Mouse (Mus musculus) heart, postnatal 25 days (tissue): ENCODE results near the gene Ptges2. TPM values are rescaled to one million over a fixed set of nuclear protein-coding genes. Genes with fewer than 3 reads are reported as not detected.

Experiments used
- DNase-seq: peaks from one replicate; pipeline ENCODE4 v3.0.0; 2022; ENCODE audit warnings: low spot score
- intact Hi-C: fragments of 180-260 bp; cut with DNase I; formaldehyde crosslinking; loops from one replicate; pipeline ENCODE4 v1.15.1; 2025
- total RNA-seq, 2 experiments: library from RNA; stranded (reverse); gene quantifications; 2 replicates each; pipeline ENCODE4 v1.2.3; 2021

The Ptges2 gene
- total RNA-seq, 2 experiments from 2014 or later, result 78.1 to 81.2 TPM

- intact Hi-C loops, result no loop called here
- DNase-seq, result no peak
Measured at GRCm38 (mm10) chr2:32429215-32429891, 33.7 kb downstream of the Ptges2 start.

DNA sequence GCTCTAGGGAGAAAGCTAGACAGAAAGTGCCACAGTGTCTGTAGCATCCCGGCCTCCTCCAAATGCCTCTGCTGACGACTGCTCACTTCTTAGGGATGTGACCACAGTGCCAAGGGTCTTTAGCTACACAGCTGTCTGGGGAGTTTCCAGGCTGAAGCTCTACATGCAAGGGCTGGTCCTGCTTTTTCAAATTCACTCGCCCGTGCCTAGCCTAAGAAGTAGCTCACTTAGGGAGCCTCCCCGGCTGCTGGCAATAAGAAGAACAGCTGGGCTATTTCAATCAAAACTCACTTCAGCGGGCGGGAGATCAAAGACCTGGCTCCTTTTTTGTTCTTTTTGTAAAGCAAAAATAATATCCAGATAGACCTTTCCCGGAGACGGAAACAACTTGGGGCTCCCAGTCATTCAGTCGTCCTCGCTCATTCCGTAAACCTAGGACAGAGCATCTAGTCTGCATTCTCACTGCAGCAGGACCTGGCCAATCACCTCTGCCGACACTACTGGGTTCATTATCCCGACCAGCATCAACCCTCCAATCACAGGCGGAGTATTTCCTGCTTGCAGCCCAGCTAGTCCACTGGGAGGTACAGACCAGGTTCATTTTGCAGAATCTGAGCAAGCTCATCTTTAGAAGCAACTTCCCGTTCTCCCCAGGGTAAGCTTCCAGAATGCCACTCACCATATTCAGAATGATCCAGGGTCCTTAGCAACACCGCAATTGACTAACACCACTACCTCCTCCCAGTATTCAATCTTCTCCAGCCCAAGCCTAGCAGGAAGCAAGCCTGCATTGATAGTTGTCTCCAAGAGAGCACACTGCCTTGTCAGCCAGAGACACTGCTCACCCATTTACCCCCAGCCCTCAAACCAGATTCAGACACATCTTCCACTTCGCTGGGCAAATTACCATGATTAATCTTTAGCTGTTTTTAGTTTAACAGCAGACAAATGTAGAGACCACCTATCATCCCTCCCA, 35.3 kb downstream of the Ptges2 start:
- peak; percentile 68 for DNase-seq
- intact Hi-C loops, result no loop called here

DNA sequence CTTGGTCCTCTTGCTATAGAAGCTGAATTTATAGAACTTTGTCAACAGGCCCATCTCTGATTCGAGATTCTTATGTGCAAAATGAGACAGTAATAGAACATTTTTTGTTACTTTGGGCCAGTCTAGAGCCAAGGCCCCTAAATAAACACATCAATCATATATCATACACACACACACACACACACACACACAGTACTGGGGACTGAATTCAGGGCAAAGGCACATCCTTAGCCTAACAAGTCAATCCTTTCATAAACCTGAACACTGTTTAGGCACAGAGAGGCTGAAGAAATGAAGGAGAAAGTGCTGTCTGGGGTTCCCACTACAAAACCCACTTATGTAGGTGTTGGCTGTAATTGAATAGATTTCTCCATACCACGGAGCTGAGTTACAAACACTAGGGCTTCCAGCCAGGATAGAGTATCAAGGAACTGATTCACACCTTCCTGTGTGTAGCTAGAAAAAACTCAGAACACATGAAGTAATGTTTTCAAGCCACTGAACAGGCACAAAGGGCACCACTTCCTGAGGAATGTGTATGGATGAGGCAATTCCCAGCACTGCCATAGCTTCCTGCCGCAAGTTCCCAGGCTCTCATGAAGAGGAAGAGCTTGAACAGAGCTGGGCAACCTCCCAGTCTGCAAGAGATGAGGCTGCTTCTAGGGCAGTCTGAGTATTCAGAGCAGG, 41.1 kb downstream of the Ptges2 start:
- DNase-seq, result no peak
- intact Hi-C loops, result no loop called here

DNA sequence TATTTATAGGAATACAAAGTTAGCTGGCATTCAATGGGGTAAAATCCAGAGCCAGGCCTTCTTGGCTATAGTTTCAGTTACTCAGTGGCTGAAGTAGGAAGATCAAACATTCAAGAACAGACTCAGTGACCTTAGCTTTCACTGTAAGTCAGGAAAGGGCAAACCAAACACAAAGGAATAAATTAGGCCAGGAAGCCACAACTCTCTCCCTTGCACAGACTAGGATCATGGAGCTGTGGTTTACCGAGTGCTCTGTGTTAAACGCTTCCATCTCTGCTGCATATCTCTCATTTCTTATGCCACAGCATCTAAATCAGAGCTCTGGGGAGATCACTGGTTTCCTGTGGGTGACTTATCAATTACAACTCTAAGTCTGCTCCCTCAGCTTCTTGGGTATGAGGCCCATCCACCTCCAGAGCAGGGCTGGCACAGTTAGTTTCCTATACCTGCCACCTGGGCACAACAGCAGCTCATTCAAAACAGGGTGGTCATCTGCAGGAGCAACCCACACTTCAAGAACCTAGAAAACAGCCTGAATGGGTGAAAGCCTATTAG, 42.0 kb downstream of the Ptges2 start:
- DNase-seq, result no peak
- intact Hi-C loops, result no loop called here

DNA sequence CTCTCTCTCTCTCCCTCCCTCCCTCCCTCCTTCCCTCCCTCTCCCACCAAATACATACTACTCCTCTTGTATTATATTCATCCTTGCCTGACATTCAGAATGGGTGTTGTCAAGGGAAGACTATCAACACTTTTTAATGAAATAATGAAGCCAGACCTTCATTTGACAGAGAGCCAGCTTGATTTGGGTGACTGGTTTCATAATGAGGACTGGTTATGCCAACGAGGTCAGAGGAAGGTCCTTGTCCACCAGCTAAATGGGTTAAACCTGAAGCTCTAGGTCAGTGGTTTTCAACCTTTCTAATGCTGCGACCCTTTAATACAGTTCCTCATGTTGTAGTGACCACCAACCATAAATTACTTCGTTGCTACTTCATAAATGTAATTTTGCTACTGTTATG, 43.0 kb downstream of the Ptges2 start:
- intact Hi-C loops, result no loop called here
- no peak for DNase-seq

DNA sequence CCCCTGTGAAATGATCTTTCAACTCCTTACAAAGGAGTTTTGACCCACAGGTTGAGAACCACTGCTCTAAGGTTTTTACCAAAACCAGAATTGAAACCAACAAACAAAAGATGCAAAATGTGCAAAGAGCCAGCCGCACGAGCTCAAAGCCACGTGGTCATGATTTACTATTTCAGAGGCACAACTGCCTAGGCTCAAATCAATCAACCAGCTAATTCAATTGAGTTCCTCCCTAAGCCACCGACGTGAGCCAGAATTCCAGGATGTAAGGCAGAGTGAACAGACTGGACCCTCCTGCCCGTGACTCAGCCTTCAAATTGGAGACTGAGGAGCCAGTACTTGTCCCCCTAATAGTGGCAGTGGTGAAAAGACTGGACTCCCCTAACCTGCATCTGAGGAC, 43.5 kb downstream of the Ptges2 start:
- no peak for DNase-seq
- intact Hi-C loops, result no loop called here

GRCm38 (mm10) chr2:32440164-32440563, 44.5 kb downstream of the Ptges2 start:
- DNase-seq, result no peak
- intact Hi-C loops, result no loop called here

GRCm38 (mm10) chr2:32440632-32441031, 44.9 kb downstream of the Ptges2 start:
- DNase-seq, result no peak
- intact Hi-C loops, result no loop called here

DNA sequence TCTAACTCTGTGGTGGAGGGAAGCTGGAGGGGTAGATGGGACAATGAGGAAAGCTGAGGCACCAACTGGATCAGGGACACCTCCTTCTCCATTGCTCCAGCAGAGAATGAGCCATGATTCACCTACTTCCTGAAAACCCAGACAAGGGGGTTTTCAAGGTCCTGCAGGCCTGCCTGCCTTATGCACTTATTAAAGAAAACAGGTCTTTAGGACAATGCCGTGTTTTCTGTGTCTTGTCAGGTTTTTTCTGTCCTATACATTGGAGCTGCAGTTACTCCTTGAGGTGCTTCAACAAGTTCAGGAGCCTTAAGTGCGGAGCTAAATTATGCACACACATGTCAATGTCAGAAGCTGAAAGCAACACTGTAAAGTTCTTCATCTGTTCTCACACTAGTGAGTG, 45.9 kb downstream of the Ptges2 start:
- DNase-seq, result no peak
- intact Hi-C loops, result no loop called here

- DNase-seq, result no peak
- intact Hi-C loops, result no loop called here
Measured at GRCm38 (mm10) chr2:32445535-32445934, 49.8 kb downstream of the Ptges2 start.

- no peak for DNase-seq
- intact Hi-C loops, result no loop called here
Measured at GRCm38 (mm10) chr2:32447264-32447936, 51.7 kb downstream of the Ptges2 start.

GRCm38 (mm10) chr2:32448480-32448879, 52.8 kb downstream of the Ptges2 start:
- DNase-seq, result no peak
- intact Hi-C loops, result no loop called here

DNA sequence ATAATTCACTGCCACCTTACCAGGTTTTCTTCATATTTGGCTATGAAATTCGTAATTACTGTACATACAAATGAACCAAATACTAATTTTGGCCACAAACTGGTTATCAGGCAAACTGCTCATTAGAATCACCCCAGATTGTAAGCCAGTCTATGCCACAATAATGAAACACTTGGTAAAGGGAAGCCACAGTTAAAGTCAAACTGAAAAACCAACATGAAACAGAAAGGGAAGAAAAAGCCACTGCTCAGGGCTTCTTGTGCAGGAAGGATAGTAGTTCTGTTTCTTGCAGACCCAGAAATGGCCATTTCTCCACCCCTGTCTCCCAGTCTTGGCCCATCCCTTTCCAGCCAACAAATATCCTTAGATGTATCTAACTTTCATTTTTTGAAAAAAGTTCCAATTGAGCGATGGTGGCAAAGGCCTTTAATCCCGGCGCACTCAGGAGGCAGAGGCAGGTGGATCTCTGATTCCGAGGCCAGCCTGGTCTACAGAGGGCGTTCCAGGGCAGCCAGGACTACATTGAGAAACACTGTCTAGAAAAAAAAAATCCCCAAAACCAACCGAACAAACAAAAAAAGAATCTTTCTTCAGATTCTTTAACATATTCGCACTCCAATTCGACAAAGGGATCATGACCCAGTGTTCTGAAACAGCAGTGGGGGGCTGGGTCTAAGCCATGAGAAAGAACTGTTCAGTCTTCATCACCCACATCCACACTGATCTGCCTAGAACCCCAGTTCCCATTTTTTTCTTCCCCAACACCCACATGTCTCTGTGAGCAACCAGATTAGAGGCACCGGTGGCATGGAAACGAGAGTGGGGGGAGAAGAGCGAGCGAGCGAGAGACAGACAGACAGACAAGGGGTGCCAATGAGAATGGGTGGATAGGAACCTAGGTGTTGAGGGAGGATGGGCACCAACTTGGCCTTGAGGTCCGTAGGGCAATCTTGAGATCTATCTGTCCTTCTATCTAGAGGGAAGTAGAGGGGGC, 54.4 kb downstream of the Ptges2 start, which contains the start of gene Naif1:
Gene Naif1 (plus strand): TSS at position 697 of the 994 bp plus-strand sequence.
- intact Hi-C loops, result loop anchor here (2.0 kb wide), 1 partner anchor 25 kb away; no protein-coding TSS in a partner anchor
- no peak for DNase-seq

DNA sequence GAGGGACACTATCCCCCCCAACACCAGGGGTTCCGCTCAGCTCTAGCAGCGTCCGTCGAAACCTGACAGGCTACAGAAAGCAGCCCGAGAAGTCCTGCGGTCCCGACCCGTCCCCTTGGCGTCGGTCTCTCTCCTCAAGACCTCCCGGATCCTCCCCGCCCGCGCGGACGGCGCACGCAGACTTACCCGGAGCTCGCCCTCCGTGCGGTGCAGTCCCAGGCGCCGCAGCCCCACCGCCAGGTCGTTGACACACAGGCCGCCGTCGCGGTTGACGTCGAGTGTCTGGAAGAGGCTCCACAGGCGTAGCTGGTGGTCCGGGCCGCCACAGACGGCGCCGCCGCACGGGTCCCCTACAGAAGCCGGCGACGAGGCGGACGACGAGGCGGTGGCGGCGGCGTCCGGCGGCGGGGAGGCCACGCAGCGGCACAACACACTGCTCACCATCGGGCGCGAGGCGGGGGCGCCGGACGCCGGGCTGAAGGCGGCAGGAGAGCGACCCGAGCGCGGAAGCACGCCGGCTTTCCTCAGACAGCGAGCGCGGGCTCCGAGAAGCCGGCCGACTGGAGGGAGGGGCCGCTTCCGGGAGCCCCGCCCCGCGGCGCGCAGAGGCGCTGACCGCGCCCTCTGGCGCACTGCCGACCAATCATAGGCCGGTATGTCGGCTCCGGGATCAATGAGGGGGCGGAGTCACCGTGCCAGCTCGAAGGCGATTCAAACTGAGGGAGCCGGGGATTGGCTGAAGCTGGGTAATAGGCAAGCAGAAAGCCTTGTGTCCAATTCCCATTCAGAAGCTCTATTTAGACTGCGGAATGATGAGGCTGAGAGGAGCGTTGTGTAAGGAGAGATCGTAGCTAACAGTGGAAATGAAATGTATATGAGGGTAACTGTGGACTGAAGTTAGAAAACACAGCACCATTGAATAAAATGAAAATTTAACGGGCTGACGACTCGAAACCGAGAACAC, 55.5 kb downstream of the Ptges2 start, which contains the start of gene Slc25a25:
Gene Slc25a25 (minus strand): TSS at position 565 of the 964 bp plus-strand sequence.
- intact Hi-C loops, result loop anchor here (2.0 kb wide), 1 partner anchor 26 kb away; no protein-coding TSS in a partner anchor
- peak; percentile 94 for DNase-seq

GRCm38 (mm10) chr2:32451870-32452372, 56.2 kb downstream of the Ptges2 start:
- peak; percentile 99 for DNase-seq

GRCm38 (mm10) chr2:32452441-32452971, 56.8 kb downstream of the Ptges2 start:
- intact Hi-C loops, result no loop called here
- DNase-seq, result no peak

More at GRCm38 (mm10) chr2:32451870-32452372, 56.2 kb downstream of the Ptges2 start:
- intact Hi-C loops, result loop anchor here (2.0 kb wide), 1 partner anchor 27 kb away; no protein-coding TSS in a partner anchor
